Mouse (Mus musculus) kidney, postnatal 0 days (tissue): ENCODE measurements around the gene Rab20. TPM values are rescaled to one million over a fixed set of nuclear protein-coding genes. Genes with fewer than 3 reads are reported as not detected.

ENCODE experiments used
- ATAC-seq: fragments of 200-750 bp; cut with Nextera tagmentation; replicated peaks from 2 replicates; pipeline ENCODE4 v1.8.0; 2017; ENCODE audit warnings: low read depth, moderate number of reproducible peaks, moderate TSS enrichment, moderate library complexity; ENCODE audit not compliant: low FRiP score
- DNase-seq: peaks from one replicate; pipeline ENCODE4 v3.0.0-alpha.2; 2016; ENCODE audit warnings: low spot score
- H3K27ac ChIP-seq: fragments of 300-500 bp; sonication (generic); 2 replicates; pipeline ENCODE4 v1.5.1; 2014; ENCODE audit warnings: mild to moderate bottlenecking
- H3K27me3 ChIP-seq: fragments of 300-500 bp; sonication (generic); 2 replicates; pipeline ENCODE4 v1.6.1; 2014; ENCODE audit warnings: low read length, mixed read lengths; ENCODE audit not compliant: insufficient read depth
- H3K36me3 ChIP-seq: fragments of 300-500 bp; sonication (generic); 2 replicates; pipeline ENCODE4 v1.6.1; 2014; ENCODE audit warnings: low read length, mixed read lengths; ENCODE audit not compliant: insufficient read depth
- H3K4me1 ChIP-seq: fragments of 300-500 bp; sonication (generic); replicated peaks from 2 replicates; pipeline ENCODE4 v1.6.1; 2014; ENCODE audit warnings: antibody characterized with exemption, low read length, mixed read lengths; ENCODE audit not compliant: insufficient read depth
- H3K4me2 ChIP-seq: fragments of 300-500 bp; sonication (generic); 2 replicates; pipeline ENCODE4 v1.6.1; 2014; ENCODE audit warnings: mild to moderate bottlenecking, low read length, moderate library complexity, mixed read lengths
- H3K4me3 ChIP-seq: fragments of 300-500 bp; sonication (generic); replicated peaks from 2 replicates; pipeline ENCODE4 v1.5.1; 2014; ENCODE audit warnings: low read depth, low read length
- H3K9ac ChIP-seq: fragments of 300-500 bp; sonication (generic); 2 replicates; pipeline ENCODE4 v1.6.1; 2014; ENCODE audit warnings: low read depth, low read length
- H3K9me3 ChIP-seq: fragments of 300-500 bp; sonication (generic); replicated peaks from 2 replicates; pipeline ENCODE4 v1.6.1; 2016; ENCODE audit warnings: low read length, inconsistent platforms, mixed read lengths
- CTCF ChIP-seq: IDR thresholded peaks from 2 replicates; pipeline ENCODE4 v1.5.1; 2016; ENCODE audit warnings: antibody characterized with exemption, low read depth, mild to moderate bottlenecking, moderate library complexity
- WGBS: fragments of 180-500 bp; shearing (Covaris S2); extraction: QIAGEN DNeasy Blood & Tissue Kit; methylation state at CpG from one replicate; pipeline ENCODE4 v1.1.7; 2014; 5-methylcytosine and 5-hydroxymethylcytosine counted together
- polyA plus RNA-seq: library from polyadenylated mRNA; unstranded; fragments of >200 nt; fragmentation: Nextera tagmentation; extraction: Ambion mirVana; gene quantifications from 2 replicates; pipeline ENCODE4 v1.2.1, GENCODE M21; 2015

Rab20 gene
- polyA plus RNA-seq, 1 experiment from 2014 or later: 48.0 TPM

DNA sequence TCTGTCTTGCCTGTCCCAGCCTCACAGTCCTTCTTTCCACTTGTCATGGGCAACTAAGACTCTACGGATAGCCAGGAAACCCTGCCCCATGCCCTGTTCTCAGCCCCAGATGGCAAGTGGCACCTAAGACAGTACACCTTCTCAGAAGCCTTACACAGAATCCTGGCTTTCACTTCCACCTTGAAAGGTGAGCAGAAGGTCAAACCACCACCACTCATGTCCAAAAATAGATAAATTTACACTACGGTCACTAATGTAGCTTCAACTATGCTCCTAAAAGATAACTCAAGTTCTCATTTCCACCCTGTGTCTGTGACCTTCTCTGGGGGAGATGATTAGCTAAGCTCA, 15.0 kb downstream of the Rab20 start:
- Histone ChIP-seq H3K9ac (no peak overlapping the region), H3K9me3 (no peaks in the 10 kb centered on the region), H3K36me3 (no peaks in the 10 kb centered on the region), H3K4me2 (no peak overlapping the region), H3K4me3 (no peak overlapping the region), H3K4me1 (peaks cover 26% of the 10 kb centered on the region), H3K27ac (peak overlapping the region; percentile 50; the same call in 1 of the 2 replicates), H3K27me3 (no peaks in the 10 kb centered on the region)
- TF ChIP-seq CTCF: no peak
- 92% methylated on average over 2 of the region's 2 CpGs for WGBS
- DNase-seq: no peak
- no peak for ATAC-seq

DNA sequence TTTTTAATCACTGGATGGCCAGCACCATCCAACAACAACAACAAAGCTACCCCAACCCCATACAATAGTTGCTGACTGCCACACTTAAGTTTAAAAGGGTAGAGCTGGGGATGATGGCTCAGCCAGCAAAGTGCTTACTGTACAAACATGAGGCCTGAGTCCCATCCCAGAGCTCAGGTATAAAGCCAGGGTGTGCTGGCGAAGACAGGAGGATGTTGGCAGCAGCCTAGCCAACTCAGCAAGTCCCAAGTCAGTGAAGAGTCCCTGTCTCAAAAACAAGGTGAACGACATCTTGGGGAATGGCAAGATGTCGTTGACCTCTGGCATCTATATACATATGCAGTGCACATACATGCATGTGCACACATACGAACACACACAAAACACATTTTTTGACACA, 15.9 kb downstream of the Rab20 start:
- TF ChIP-seq CTCF: no peak
- no peak overlapping the region for H3K4me2 ChIP-seq
- H3K9ac ChIP-seq: no peak overlapping the region
- no peaks in the 10 kb centered on the region for H3K9me3 ChIP-seq
- H3K4me3 ChIP-seq: no peak overlapping the region
- no peaks in the 10 kb centered on the region for H3K27me3 ChIP-seq
- H3K4me1 ChIP-seq: peaks cover 33% of the 10 kb centered on the region
- no peaks in the 10 kb centered on the region for H3K36me3 ChIP-seq
- peak overlapping the region; percentile 8; the same call in 1 of the 2 replicates for H3K27ac ChIP-seq
- no peak for ATAC-seq
- WGBS: 91% methylated on average over 4 of the region's 4 CpGs
- no peak for DNase-seq

DNA sequence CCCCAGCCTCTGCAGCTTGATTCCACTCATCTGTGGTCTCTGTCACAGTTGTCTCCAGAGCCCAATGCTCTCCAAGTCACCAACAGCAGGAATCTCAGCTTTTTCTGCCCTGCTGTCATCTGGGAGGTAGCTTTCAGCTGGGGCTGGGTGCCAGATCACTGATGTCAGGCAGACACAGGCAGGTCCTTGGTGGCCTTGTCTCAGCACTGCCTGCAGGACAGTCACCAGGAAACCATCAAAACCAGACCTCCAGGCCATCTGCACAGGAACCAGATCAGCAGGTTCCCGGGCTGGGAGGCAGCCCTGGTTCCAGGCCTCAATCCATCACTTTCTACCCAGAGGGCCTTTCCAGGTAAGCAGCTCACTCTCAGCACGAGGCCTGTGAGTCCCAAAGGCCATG, 16.7 kb downstream of the Rab20 start:
- H3K4me2 ChIP-seq: no peak overlapping the region
- H3K27ac ChIP-seq: peak overlapping the region; percentile 57; the same call in 1 of the 2 replicates
- H3K4me1 ChIP-seq: peaks cover 38% of the 10 kb centered on the region
- 48% methylated on average over 2 of the region's 2 CpGs for WGBS
- no peak for TF ChIP-seq CTCF
- no peak overlapping the region for H3K9ac ChIP-seq
- H3K9me3 ChIP-seq: no peaks in the 10 kb centered on the region
- DNase-seq: no peak
- H3K36me3 ChIP-seq: no peaks in the 10 kb centered on the region
- H3K27me3 ChIP-seq: no peaks in the 10 kb centered on the region
- no peak overlapping the region for H3K4me3 ChIP-seq
- ATAC-seq: no peak

DNA sequence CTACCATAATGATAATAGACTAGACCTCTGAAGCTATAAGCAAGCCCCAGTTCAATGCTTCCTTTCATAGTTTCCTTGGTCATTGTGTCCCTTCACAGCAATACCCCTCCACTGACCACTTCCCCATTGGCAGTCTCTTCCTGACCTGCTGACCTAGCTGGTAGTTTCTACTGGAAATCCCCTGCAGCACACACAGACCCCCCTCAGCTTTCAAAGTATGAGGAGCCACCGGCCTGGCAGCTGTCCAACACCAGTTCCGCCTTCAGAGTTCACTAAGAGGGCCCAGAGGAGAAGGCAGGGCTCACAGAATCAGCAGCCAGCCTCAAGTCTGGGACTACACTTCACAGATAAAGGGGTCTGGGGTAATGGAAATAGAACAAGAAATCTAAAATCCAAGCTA, 17.6 kb downstream of the Rab20 start:
- Histone ChIP-seq H3K9ac (no peak overlapping the region), H3K27ac (peak overlapping the region; percentile 90), H3K9me3 (no peaks in the 10 kb centered on the region), H3K4me3 (no peak overlapping the region), H3K4me1 (peaks cover 38% of the 10 kb centered on the region), H3K27me3 (no peaks in the 10 kb centered on the region), H3K36me3 (no peaks in the 10 kb centered on the region), H3K4me2 (no peak overlapping the region)
- ATAC-seq: no peak
- DNase-seq: no peak
- 23% methylated on average over 2 of the region's 2 CpGs for WGBS
- TF ChIP-seq CTCF: no peak

DNA sequence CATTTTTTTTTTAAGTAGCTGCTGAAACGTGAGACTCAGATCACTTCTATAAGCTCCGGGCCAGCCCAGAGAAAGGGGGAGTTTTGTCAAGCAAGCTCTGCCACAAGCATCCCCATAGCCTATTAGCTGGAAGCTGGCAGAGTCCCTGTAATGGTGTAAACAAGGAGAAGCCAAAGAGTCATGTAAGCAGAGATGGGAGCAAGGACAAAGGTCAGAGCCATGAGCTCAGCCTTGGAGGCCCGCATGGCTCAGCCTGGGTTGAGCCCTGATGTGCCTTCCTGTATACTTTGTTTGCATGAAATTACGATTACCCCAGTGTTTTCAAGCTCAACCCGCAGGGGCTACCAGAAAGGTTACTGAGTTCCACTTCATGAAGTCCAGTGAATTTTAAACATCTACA, 19.5 kb downstream of the Rab20 start:
- DNase-seq: peak; percentile 66
- H3K4me1 ChIP-seq: peaks cover 32% of the 10 kb centered on the region

DNA sequence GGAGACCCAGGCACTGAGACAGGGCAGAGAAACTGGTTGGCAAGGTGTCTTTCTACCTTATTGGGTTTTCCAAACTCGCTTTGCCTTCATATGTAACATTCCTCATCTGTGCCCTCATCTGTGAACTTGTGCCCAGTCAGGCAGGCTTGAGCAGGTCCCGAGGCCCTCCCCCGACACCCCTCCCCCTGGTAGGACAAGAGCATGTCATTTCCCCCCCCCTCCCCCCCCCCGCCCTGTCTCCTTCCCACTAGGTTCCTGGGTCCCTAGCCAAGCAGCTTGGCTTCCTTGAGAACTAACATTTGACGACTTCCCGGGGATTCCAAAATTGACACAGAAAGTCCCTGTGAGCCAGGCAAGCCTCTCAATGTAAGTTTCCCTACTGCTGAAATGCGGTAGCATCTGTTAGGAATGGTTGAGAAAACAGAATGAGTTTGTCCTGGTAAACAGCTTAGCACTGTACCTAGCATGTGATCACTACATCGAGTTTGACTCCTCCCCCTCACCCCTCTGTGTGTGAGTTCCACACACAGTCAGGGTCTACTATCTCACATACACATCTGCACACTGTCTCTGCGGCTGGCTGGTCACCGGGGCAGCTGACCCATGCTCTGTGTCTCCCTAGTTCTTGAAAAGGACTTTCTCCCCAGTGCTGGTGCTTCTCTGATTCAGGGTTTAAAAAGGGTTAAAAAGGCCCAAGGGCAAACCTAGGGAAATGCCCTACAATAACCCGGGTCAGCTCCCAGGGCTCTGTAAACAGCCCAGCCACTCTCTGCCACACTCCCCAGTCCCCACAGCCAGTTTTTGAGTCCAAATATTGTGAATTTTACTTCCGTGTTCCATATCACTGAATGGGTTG, 20.3 kb downstream of the Rab20 start:
- 15% methylated on average over 12 of the region's 12 CpGs for WGBS
- Histone ChIP-seq H3K36me3 (no peaks in the 10 kb centered on the region), H3K9ac (no peak overlapping the region), H3K4me2 (peak overlapping the region; percentile 6; the same call in 1 of the 2 replicates), H3K27ac (peak overlapping the region; percentile 90), H3K4me1 (peaks cover 32% of the 10 kb centered on the region), H3K27me3 (no peaks in the 10 kb centered on the region), H3K9me3 (no peaks in the 10 kb centered on the region), H3K4me3 (no peak overlapping the region)
- no peak for DNase-seq
- TF ChIP-seq CTCF: no peak
- ATAC-seq: peak; percentile 57; the same call in 1 of the 2 replicates

More for the DNA sequence above, 19.5 kb downstream of the Rab20 start:
- no peaks in the 10 kb centered on the region for H3K27me3 ChIP-seq
- ATAC-seq: peak; percentile 76
- TF ChIP-seq CTCF: no peak
- H3K9ac ChIP-seq: no peak overlapping the region
- H3K36me3 ChIP-seq: no peaks in the 10 kb centered on the region
- peak overlapping the region; percentile 6; the same call in 1 of the 2 replicates for H3K4me2 ChIP-seq
- no peak overlapping the region for H3K4me3 ChIP-seq
- 12% methylated on average over 5 of the region's 5 CpGs for WGBS
- peak overlapping the region; percentile 90 for H3K27ac ChIP-seq
- no peaks in the 10 kb centered on the region for H3K9me3 ChIP-seq
